Mouse (Mus musculus) MEL (cell line): ENCODE measurements around the gene Plcb1. TPM values are rescaled to one million over a fixed set of nuclear protein-coding genes. Genes with fewer than 3 reads are reported as not detected.

Experiments
- DNase-seq: peaks from one replicate; pipeline ENCODE4 v3.0.0; 2011; ENCODE audit warnings: low read depth, low spot score
- H3K27ac ChIP-seq: 2 replicates; pipeline ENCODE4 v1.5.1; 2012; ENCODE audit warnings: low read depth, mild to moderate bottlenecking, control low read depth, low read length, moderate library complexity; ENCODE audit not compliant: control insufficient read depth
- H3K27me3 ChIP-seq, 2 experiments: fragments of 150-350 bp in 1 of 2; sonication (generic) in 1 of 2; 2 replicates each; pipeline ENCODE4 v1.6.1; 2012; ENCODE audit warnings: low read length in 2 of 2, mild to moderate bottlenecking in 2 of 2, improper control_type of control experiment in 1 of 2, moderate library complexity in 1 of 2; ENCODE audit not compliant: insufficient read depth in 2 of 2, control insufficient read depth in 1 of 2
- H3K36me3 ChIP-seq, 2 experiments: 2 replicates each; pipeline ENCODE4 v1.6.1; 2012 to 2014; ENCODE audit warnings: low read length in 2 of 2, improper control_type of control experiment in 1 of 2, inconsistent platforms in 1 of 2, mild to moderate bottlenecking in 1 of 2; ENCODE audit not compliant: insufficient read depth in 2 of 2, control insufficient read depth in 1 of 2
- H3K4me1 ChIP-seq, 2 experiments: fragments of 150-350 bp in 1 of 2; sonication (generic) in 1 of 2; 2 replicates each; pipeline ENCODE4 v1.6.1; 2012; ENCODE audit warnings: low read length in 2 of 2, improper control_type of control experiment in 1 of 2, mild to moderate bottlenecking in 1 of 2; ENCODE audit not compliant: insufficient read depth in 2 of 2, control insufficient read depth in 1 of 2
- H3K4me3 ChIP-seq, 2 experiments: fragments of 150-350 bp in 1 of 2; sonication (generic) in 1 of 2; 2 replicates each; pipeline ENCODE4 v1.5.1; 2012; ENCODE audit warnings: low read depth in 2 of 2, low read length in 2 of 2, mild to moderate bottlenecking in 2 of 2, moderate library complexity in 2 of 2, control low read depth in 1 of 2, improper control_type of control experiment in 1 of 2; ENCODE audit not compliant: control insufficient read depth in 1 of 2, insufficient read depth in 1 of 2
- H3K79me2 ChIP-seq: 2 replicates; pipeline ENCODE4 v1.6.1; 2012; ENCODE audit warnings: mild to moderate bottlenecking, low read length, moderate library complexity; ENCODE audit not compliant: control insufficient read depth, poor library complexity, insufficient read depth
- H3K9ac ChIP-seq: 2 replicates; pipeline ENCODE4 v1.6.1; 2012; ENCODE audit warnings: low read depth, mild to moderate bottlenecking, control low read depth, low read length, moderate library complexity; ENCODE audit not compliant: control insufficient read depth, poor library complexity, severe bottlenecking
- H3K9me3 ChIP-seq: fragments of 150-350 bp; sonication (generic); replicated peaks from 2 replicates; pipeline ENCODE4 v1.6.1; 2012; ENCODE audit warnings: mild to moderate bottlenecking, low read length, improper control_type of control experiment, moderate library complexity; ENCODE audit not compliant: insufficient read depth
- BHLHE40 ChIP-seq: IDR thresholded peaks from 2 replicates; pipeline ENCODE4 v1.6.1; 2012; ENCODE audit warnings: low read depth, mild to moderate bottlenecking, inconsistent platforms, low read length, improper control_type of control experiment, borderline replicate concordance
- CHD1 ChIP-seq: IDR thresholded peaks from 2 replicates; pipeline ENCODE4 v1.6.1; 2012; ENCODE audit warnings: low read depth, mild to moderate bottlenecking, inconsistent platforms, low read length, improper control_type of control experiment
- CHD2 ChIP-seq: IDR thresholded peaks from 2 replicates; pipeline ENCODE4 v1.6.1; 2011; ENCODE audit warnings: low read length, improper control_type of control experiment
- E2F4 ChIP-seq: IDR thresholded peaks from 2 replicates; pipeline ENCODE4 v1.6.1; 2011; ENCODE audit warnings: low read depth, low read length, improper control_type of control experiment, borderline replicate concordance
- ELF1 ChIP-seq: IDR thresholded peaks from 2 replicates; pipeline ENCODE4 v1.6.1; 2014; ENCODE audit warnings: low read depth, mild to moderate bottlenecking, inconsistent platforms, low read length, improper control_type of control experiment, moderate library complexity
- GABPA ChIP-seq: IDR thresholded peaks from 2 replicates; pipeline ENCODE4 v1.6.1; 2012; ENCODE audit warnings: low read depth, mild to moderate bottlenecking, inconsistent platforms, low read length, improper control_type of control experiment, moderate library complexity
- GATA1 ChIP-seq: IDR thresholded peaks from 2 replicates; pipeline ENCODE4 v1.6.1; 2011; ENCODE audit warnings: low read depth, low read length, improper control_type of control experiment
- HCFC1 ChIP-seq: IDR thresholded peaks from 2 replicates; pipeline ENCODE4 v1.6.1; 2012; ENCODE audit warnings: low read depth, mild to moderate bottlenecking, inconsistent platforms, low read length, improper control_type of control experiment, moderate library complexity
- KAT2A ChIP-seq: conservative IDR thresholded peaks from 2 replicates; pipeline ENCODE4 v1.6.1; 2012; ENCODE audit warnings: low read depth, low read length, improper control_type of control experiment, inconsistent platforms
- MAFK ChIP-seq: IDR thresholded peaks from 2 replicates; pipeline ENCODE4 v1.6.1; 2011; ENCODE audit warnings: low read depth, mild to moderate bottlenecking, low read length, improper control_type of control experiment, borderline replicate concordance
- MAX ChIP-seq: IDR thresholded peaks from 2 replicates; pipeline ENCODE4 v1.6.1; 2011; ENCODE audit warnings: low read length, improper control_type of control experiment
- MEF2A ChIP-seq: IDR thresholded peaks from 2 replicates; pipeline ENCODE4 v1.6.1; 2014; ENCODE audit warnings: low read depth, mild to moderate bottlenecking, inconsistent platforms, low read length, improper control_type of control experiment; ENCODE audit not compliant: poor library complexity, insufficient replicate concordance, severe bottlenecking; ENCODE audit errors: extremely low read depth
- MXI1 ChIP-seq: IDR thresholded peaks from 2 replicates; pipeline ENCODE4 v1.6.1; 2011; ENCODE audit warnings: mild to moderate bottlenecking, low read depth, low read length, improper control_type of control experiment
- MYC ChIP-seq: IDR thresholded peaks from 2 replicates; pipeline ENCODE4 v1.6.1; 2011; ENCODE audit warnings: low read depth, mild to moderate bottlenecking, low read length, improper control_type of control experiment, moderate library complexity
- NELFE ChIP-seq: IDR thresholded peaks from 2 replicates; pipeline ENCODE4 v1.6.1; 2011; ENCODE audit warnings: low read depth, low read length, improper control_type of control experiment
- NRF1 ChIP-seq: IDR thresholded peaks from 2 replicates; pipeline ENCODE4 v1.6.1; 2014; ENCODE audit warnings: low read depth, mild to moderate bottlenecking, inconsistent platforms, low read length, improper control_type of control experiment, moderate library complexity; ENCODE audit not compliant: poor library complexity, insufficient read depth, severe bottlenecking
- POLR2A ChIP-seq, 2 experiments: IDR thresholded peaks; 2 replicates each; pipeline ENCODE4 v1.6.1; 2011 to 2012; ENCODE audit warnings: low read length in 2 of 2, mild to moderate bottlenecking in 2 of 2, control low read depth in 1 of 2, improper control_type of control experiment in 1 of 2, low read depth in 1 of 2, moderate library complexity in 1 of 2; ENCODE audit not compliant: control insufficient read depth in 1 of 2, insufficient read depth in 1 of 2, poor library complexity in 1 of 2
- POLR2AphosphoS2 ChIP-seq: IDR thresholded peaks from 2 replicates; pipeline ENCODE4 v1.6.1; 2011; ENCODE audit warnings: low read length, improper control_type of control experiment
- POLR2AphosphoS5 ChIP-seq: IDR thresholded peaks from 2 replicates; pipeline ENCODE4 v1.6.1; 2012; ENCODE audit warnings: low read depth, borderline replicate concordance, mild to moderate bottlenecking, inconsistent platforms, low read length, moderate library complexity, mixed read lengths
- RCOR1 ChIP-seq: IDR thresholded peaks from 2 replicates; pipeline ENCODE4 v1.6.1; 2012; ENCODE audit warnings: low read depth, mild to moderate bottlenecking, inconsistent platforms, low read length, improper control_type of control experiment
- SIN3A ChIP-seq: IDR thresholded peaks from 2 replicates; pipeline ENCODE4 v1.6.1; 2012; ENCODE audit warnings: low read length, improper control_type of control experiment, inconsistent platforms
- TAL1 ChIP-seq: IDR thresholded peaks from 2 replicates; pipeline ENCODE4 v1.6.1; 2012; ENCODE audit warnings: mild to moderate bottlenecking, inconsistent platforms, low read length, moderate library complexity, mixed read lengths
- TBP ChIP-seq: IDR thresholded peaks from 2 replicates; pipeline ENCODE4 v1.8.0; 2011; ENCODE audit warnings: low read depth, low read length, improper control_type of control experiment
- TCF12 ChIP-seq: IDR thresholded peaks from 2 replicates; pipeline ENCODE4 v1.6.1; 2014; ENCODE audit warnings: low read depth, mild to moderate bottlenecking, inconsistent platforms, low read length, improper control_type of control experiment, moderate library complexity
- UBTF ChIP-seq: IDR thresholded peaks from 2 replicates; pipeline ENCODE4 v1.6.1; 2012; ENCODE audit warnings: low read depth, mild to moderate bottlenecking, inconsistent platforms, low read length, improper control_type of control experiment, moderate library complexity, borderline replicate concordance; ENCODE audit not compliant: insufficient read depth
- USF2 ChIP-seq, 2 experiments: IDR thresholded peaks; 2 replicates each; pipeline ENCODE4 v1.6.1; 2011 to 2012; ENCODE audit warnings: improper control_type of control experiment in 2 of 2, low read length in 2 of 2, borderline replicate concordance in 1 of 2, inconsistent platforms in 1 of 2, low read depth in 1 of 2, mild to moderate bottlenecking in 1 of 2; ENCODE audit not compliant: insufficient read depth in 1 of 2
- ZC3H11A ChIP-seq: IDR thresholded peaks from 2 replicates; pipeline ENCODE4 v1.6.1; 2012; ENCODE audit warnings: low read depth, mild to moderate bottlenecking, inconsistent platforms, low read length, improper control_type of control experiment
- ZKSCAN1 ChIP-seq: IDR thresholded peaks from 2 replicates; pipeline ENCODE4 v1.6.1; 2012; ENCODE audit warnings: low read depth, mild to moderate bottlenecking, inconsistent platforms, low read length, improper control_type of control experiment, moderate library complexity
- ZNF384 ChIP-seq: IDR thresholded peaks from 2 replicates; pipeline ENCODE4 v1.6.1; 2012; ENCODE audit warnings: low read depth, mild to moderate bottlenecking, inconsistent platforms, low read length, improper control_type of control experiment
- polyA plus RNA-seq, 2 experiments: library from polyadenylated mRNA; stranded (reverse) in 1 of 2; unstranded in 1 of 2; fragments of >175 nt in 1 of 2; fragments of >200 nt in 1 of 2; gene quantifications; 2 replicates each; pipeline versions ENCODE4 v1.2.1 to v1.2.4; 2012; ENCODE audit warnings: low replicate concordance in 2 of 2, low read depth in 1 of 2; ENCODE audit not compliant: insufficient read length in 2 of 2, insufficient read depth in 1 of 2, missing spikeins in 1 of 2
- total RNA-seq: library from RNA; depleted of rRNA; stranded (reverse); fragments of 300-350 nt; gene quantifications from 2 replicates; pipeline ENCODE4 v1.2.3, GENCODE M21; 2012

Gene Plcb1
- total and polyA plus RNA-seq, 3 experiments = not detected

DNA sequence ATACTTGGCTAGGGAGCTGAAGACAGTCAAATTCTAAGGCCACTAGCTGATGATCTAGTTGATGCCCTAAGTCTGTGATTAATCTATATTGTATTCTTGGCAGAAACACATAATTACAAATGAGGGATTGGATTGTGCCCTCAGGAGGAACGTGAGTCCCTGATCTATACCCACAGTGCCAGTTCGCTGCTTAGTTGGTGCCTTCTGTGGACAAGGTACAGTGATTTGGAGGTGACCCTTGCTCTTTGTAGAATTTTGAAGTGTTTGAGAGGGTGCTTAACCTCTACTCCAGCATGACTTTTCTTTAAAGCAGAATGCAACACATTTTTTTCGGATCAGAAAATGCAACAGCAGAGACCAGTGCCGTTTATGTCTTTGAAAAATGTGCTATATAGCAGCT lies 145.1 kb downstream of the Plcb1 start:
- no peak overlapping the region for H3K9ac ChIP-seq
- H3K27me3 ChIP-seq = no peaks in the 10 kb centered on the region
- TF ChIP-seq E2F4 (no peak), GATA1 (no peak), CHD1 (no peak), RCOR1 (no peak), POLR2AphosphoS2 (no peak), GABPA (no peak), ELF1 (no peak), MXI1 (no peak), ZC3H11A (no peak), ZKSCAN1 (no peak), MAX (no peak), POLR2A (IDR thresholded peaks at IDR 0.05; ENCODE audit: control insufficient read depth in 1 of 2, insufficient read depth in 1 of 2, low read depth in 1 of 2, low read length in 2 of 2, poor library complexity in 1 of 2) (no peak), USF2 (IDR thresholded peaks at IDR 0.05; ENCODE audit: borderline replicate concordance in 1 of 2, insufficient read depth in 1 of 2, low read depth in 1 of 2, low read length in 2 of 2) (no peak), TCF12 (no peak), TBP (no peak), CHD2 (no peak), POLR2AphosphoS5 (no peak), HCFC1 (no peak), UBTF (no peak)
- no peak overlapping the region for H3K4me3 ChIP-seq
- no peak overlapping the region for H3K27ac ChIP-seq
- no peaks in the 10 kb centered on the region for H3K79me2 ChIP-seq
- no peak for DNase-seq
- no peaks in the 10 kb centered on the region for H3K4me1 ChIP-seq
- no peaks in the 10 kb centered on the region for H3K9me3 ChIP-seq
- H3K36me3 ChIP-seq = no peaks in the 10 kb centered on the region

DNA sequence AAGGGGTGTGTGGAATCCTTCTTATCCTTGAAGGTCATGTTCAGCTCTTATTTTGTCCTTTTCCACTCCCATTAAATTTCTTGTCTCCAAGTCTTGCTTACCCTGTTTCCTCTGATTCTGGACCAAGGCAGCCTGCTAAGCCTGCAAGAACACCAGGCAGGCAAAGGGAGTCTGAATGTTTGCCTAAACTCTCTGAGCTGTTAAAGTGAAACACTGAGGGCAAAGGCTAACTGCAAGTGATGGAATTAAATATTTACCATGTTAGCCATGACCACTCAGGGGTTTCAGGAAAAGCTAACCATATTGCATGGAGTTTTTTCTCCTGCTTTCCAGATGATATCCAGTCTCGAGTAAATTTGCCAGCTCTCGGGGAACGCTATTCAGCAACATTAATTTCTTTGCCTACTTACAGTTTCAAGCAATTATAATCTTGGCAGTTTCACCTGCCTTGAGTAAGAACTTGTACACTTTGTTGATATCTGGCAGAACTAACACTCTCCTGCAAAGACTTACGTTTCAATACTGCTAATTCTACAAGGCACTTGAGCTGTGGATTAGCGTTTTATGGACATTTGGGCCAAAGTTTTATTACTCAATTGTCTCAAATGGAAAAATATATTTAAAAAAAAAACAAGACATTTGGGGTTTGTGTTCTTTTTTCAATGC lies 146.0 kb downstream of the Plcb1 start:
- Histone ChIP-seq H3K27me3 (no peaks in the 10 kb centered on the region), H3K9ac (no peak overlapping the region), H3K79me2 (no peaks in the 10 kb centered on the region), H3K4me1 (no peaks in the 10 kb centered on the region), H3K9me3 (no peaks in the 10 kb centered on the region), H3K27ac (no peak overlapping the region), H3K4me3 (no peak overlapping the region), H3K36me3 (no peaks in the 10 kb centered on the region)
- no peak for TF ChIP-seq GABPA
- no peak for TF ChIP-seq USF2 (IDR thresholded peaks at IDR 0.05; ENCODE audit: borderline replicate concordance in 1 of 2, insufficient read depth in 1 of 2, low read depth in 1 of 2, low read length in 2 of 2)
- no peak for TF ChIP-seq SIN3A
- no peak for TF ChIP-seq ELF1
- TF ChIP-seq ZNF384 = no peak
- no peak for TF ChIP-seq MXI1
- no peak for TF ChIP-seq POLR2AphosphoS2
- no peak for TF ChIP-seq NRF1
- no peak for TF ChIP-seq MYC
- no peak for TF ChIP-seq TAL1
- TF ChIP-seq NELFE = no peak
- no peak for TF ChIP-seq MAFK
- TF ChIP-seq KAT2A = no peak
- TF ChIP-seq MEF2A = no peak
- no peak for TF ChIP-seq HCFC1
- TF ChIP-seq BHLHE40 = no peak
- no peak for DNase-seq
